ENCODE assay signal across 9 mouse cellular contexts in the genomic region with DNA sequence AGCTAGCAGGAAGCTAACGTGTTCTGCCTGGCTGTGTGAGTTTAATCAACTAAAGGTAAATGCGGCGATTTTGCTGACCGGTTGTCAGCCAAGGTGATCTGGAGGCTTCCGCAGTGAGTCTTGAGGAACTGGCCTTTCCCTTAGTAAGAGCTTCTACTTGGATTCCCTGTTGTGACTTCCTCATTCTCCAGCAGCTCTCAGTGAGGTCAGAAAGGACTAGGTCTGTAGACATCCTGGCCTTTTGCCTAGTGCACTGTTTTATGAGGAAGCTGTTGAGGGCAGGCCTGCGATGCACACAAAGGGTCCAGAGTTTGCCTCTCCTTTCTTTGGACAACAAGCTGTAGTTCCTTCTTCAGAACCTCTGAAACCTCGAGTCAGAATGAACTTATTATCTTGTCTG. TPM values are rescaled to one million over a fixed set of nuclear protein-coding genes. Genes with fewer than 3 reads are reported as not detected.
DNase-seq lines count a peak whose midpoint lies in the region; ATAC-seq lines count a peak whose summit lies in the region.
"Had no signal": no experiment of that assay in that cellular context is flagged by ENCODE, and none has a peak within 500 bp of the region (broad histone marks: within the 10 kb centered on the region; RNA-seq: fewer than 3 reads in every experiment).

No protein-coding gene starts in this region.

- H3K9ac ChIP-seq in kidney, embryonic 16.5 days (replicated peaks; ENCODE audit: low read length), result no peak overlapping the region
- no peak overlapping the region for H3K9ac ChIP-seq in kidney, embryonic 14.5 days (ENCODE audit: low read depth, low read length)
- no peak overlapping the region for H3K9ac ChIP-seq in heart, embryonic 13.5 days

- H3K4me2 ChIP-seq in kidney, embryonic 16.5 days (replicated peaks; ENCODE audit: low read depth, low read length), result no peak overlapping the region
- no peak overlapping the region for H3K4me2 ChIP-seq in kidney, embryonic 14.5 days (replicated peaks; ENCODE audit: low read depth, low read length)
- no peak overlapping the region for H3K4me2 ChIP-seq in heart, embryonic 13.5 days

- H3K27ac ChIP-seq in kidney, embryonic 16.5 days (ENCODE audit: low read length), result 0 out of 2 replicates have a peak overlapping the region, but pooled peaks have one; percentile 3
- H3K27ac ChIP-seq in kidney, embryonic 14.5 days (ENCODE audit: low read depth, low read length), result no peak overlapping the region
- H3K27ac ChIP-seq in heart, embryonic 13.5 days (replicated peaks), result peak overlapping the region; percentile 94

- DNase-seq in MEL-GATA-1-ER (ENCODE audit: extremely low read depth, low read depth), result peak; percentile 85
- DNase-seq in lung, postnatal 10 days, result peak; percentile 59
- DNase-seq in embryo, embryonic 9.5 days (ENCODE audit: extremely low spot score), result no peak
- DNase-seq in cerebellum, postnatal 25 days, result no peak
- no peak for DNase-seq in ovary, postnatal 36 days (ENCODE audit: low spot score)
- DNase-seq: thymus, postnatal 14 days had no signal

- 78% methylated on average over 7 of the region's 7 CpGs for WGBS in kidney, embryonic 16.5 days
- 85% methylated on average over 7 of the region's 7 CpGs for WGBS in kidney, embryonic 14.5 days
- WGBS in heart, embryonic 13.5 days, result 59% methylated on average over 7 of the region's 7 CpGs

- H3K4me1 ChIP-seq in kidney, embryonic 16.5 days (ENCODE audit: insufficient read depth, low read length), result peaks cover 18% of the 10 kb centered on the region
- 0 out of 2 replicates have a peak, but pooled peaks cover 4% of the 10 kb centered on the region for H3K4me1 ChIP-seq in kidney, embryonic 14.5 days (ENCODE audit: control insufficient read depth, insufficient read depth, low read length)
- peaks cover 33% of the 10 kb centered on the region for H3K4me1 ChIP-seq in heart, embryonic 13.5 days

- no peak for ATAC-seq in kidney, embryonic 16.5 days (ENCODE audit: low FRiP score, low TSS enrichment)
- ATAC-seq in kidney, embryonic 14.5 days (ENCODE audit: low FRiP score, low TSS enrichment), result no peak
- no peak for ATAC-seq in heart, embryonic 13.5 days (ENCODE audit: extremely low read depth, insufficient number of reproducible peaks, low FRiP score, low TSS enrichment)

- H3K36me3 ChIP-seq in kidney, embryonic 16.5 days (ENCODE audit: insufficient read depth, low read length), result 0 out of 2 replicates have a peak, but pooled peaks cover 2% of the 10 kb centered on the region
- peaks cover 1% of the 10 kb centered on the region; the same call in 1 of the 2 replicates for H3K36me3 ChIP-seq in kidney, embryonic 14.5 days (ENCODE audit: control insufficient read depth, insufficient read depth, low read length)
- H3K36me3 ChIP-seq in heart, embryonic 13.5 days, result peaks cover 4% of the 10 kb centered on the region

- H3K4me3 ChIP-seq in kidney, embryonic 16.5 days (ENCODE audit: low read length), result no peak overlapping the region
- no peak overlapping the region for H3K4me3 ChIP-seq in kidney, embryonic 14.5 days (ENCODE audit: low read length)
- H3K4me3 ChIP-seq in heart, embryonic 13.5 days, result no peak overlapping the region

- H3K27me3 ChIP-seq in kidney, embryonic 16.5 days (ENCODE audit: insufficient read depth, low read length), result no peaks in the 10 kb centered on the region
- H3K27me3 ChIP-seq in kidney, embryonic 14.5 days (ENCODE audit: control insufficient read depth, insufficient read depth, low read length), result no peaks in the 10 kb centered on the region
- no peaks in the 10 kb centered on the region for H3K27me3 ChIP-seq in heart, embryonic 13.5 days (replicated peaks)

- no peaks in the 10 kb centered on the region for H3K9me3 ChIP-seq in kidney, embryonic 16.5 days (ENCODE audit: low read length)
- H3K9me3 ChIP-seq in kidney, embryonic 14.5 days (ENCODE audit: control insufficient read depth, low read length), result no peaks in the 10 kb centered on the region
- no peaks in the 10 kb centered on the region for H3K9me3 ChIP-seq in heart, embryonic 13.5 days

RNA-seq across cellular contexts. Expression of a gene that starts 3.2 kb away (rescaled TPM):
- 15.9 and 16.1 TPM in 2 replicates for polyA plus RNA-seq in kidney, embryonic 16.5 days (2015; fragmentation: Nextera tagmentation; extraction: Ambion mirVana)
- polyA plus RNA-seq in kidney, embryonic 14.5 days (2014; fragmentation: Nextera tagmentation; extraction: Ambion mirVana), result 9.6 and 13.7 TPM in 2 replicates
- polyA plus RNA-seq in heart, embryonic 13.5 days (2015; fragmentation: Nextera tagmentation; extraction: Ambion mirVana), result 3.6 and 4.8 TPM in 2 replicates

RNA-seq across cellular contexts. Expression of a gene that starts 16.5 kb away (rescaled TPM):
- polyA plus RNA-seq in kidney, embryonic 16.5 days (2015; fragmentation: Nextera tagmentation; extraction: Ambion mirVana), result 68.1 and 70.4 TPM in 2 replicates
- polyA plus RNA-seq in kidney, embryonic 14.5 days (2014; fragmentation: Nextera tagmentation; extraction: Ambion mirVana), result 82.3 and 85.5 TPM in 2 replicates
- polyA plus RNA-seq in heart, embryonic 13.5 days (2015; fragmentation: Nextera tagmentation; extraction: Ambion mirVana), result 44.5 and 45.0 TPM in 2 replicates

RNA-seq across cellular contexts. Expression of a gene that starts 45.3 kb away (rescaled TPM):
- polyA plus RNA-seq in kidney, embryonic 16.5 days (2015; fragmentation: Nextera tagmentation; extraction: Ambion mirVana), result 98.6 and 116 TPM in 2 replicates
- polyA plus RNA-seq in kidney, embryonic 14.5 days (2014; fragmentation: Nextera tagmentation; extraction: Ambion mirVana), result 67.9 and 76.2 TPM in 2 replicates
- 80.1 and 90.0 TPM in 2 replicates for polyA plus RNA-seq in heart, embryonic 13.5 days (2015; fragmentation: Nextera tagmentation; extraction: Ambion mirVana)

Comparison
In these comparisons a context has a peak if more than half of its experiments do, and no peak if none do; other contexts are left out.
1. DNase-seq: peak in MEL-GATA-1-ER (single experiment) and lung, postnatal 10 days (single experiment); none in embryo, embryonic 9.5 days (single experiment), cerebellum, postnatal 25 days (0 of 2) and ovary, postnatal 36 days (single experiment).